Mouse (Mus musculus) heart, embryonic 13.5 days (tissue): Measurements from ENCODE around the gene Parp9. TPM values are rescaled to one million over a fixed set of nuclear protein-coding genes. Genes with fewer than 3 reads are reported as not detected.
"Not testable (repeated sequence)": the region's sequence is repeated elsewhere in the genome, so short reads cannot be mapped to it uniquely, and the experiment has no call there.

Source experiments
- ATAC-seq: fragments of 200-750 bp; cut with Nextera tagmentation; 2 replicates; pipeline ENCODE4 v1.8.0; 2017; ENCODE audit warnings: moderate TSS enrichment; ENCODE audit not compliant: insufficient number of reproducible peaks, low FRiP score, low TSS enrichment; ENCODE audit errors: extremely low read depth
- H3K27ac ChIP-seq: fragments of 300-500 bp; sonication (generic); replicated peaks from 2 replicates; pipeline ENCODE4 v1.5.1; 2015; ENCODE audit warnings: moderate library complexity, mild to moderate bottlenecking, inconsistent platforms
- H3K27me3 ChIP-seq: fragments of 300-500 bp; sonication (generic); replicated peaks from 2 replicates; pipeline ENCODE4 v1.6.1; 2015; ENCODE audit warnings: mild to moderate bottlenecking, inconsistent platforms
- H3K36me3 ChIP-seq: fragments of 300-500 bp; sonication (generic); 2 replicates; pipeline ENCODE4 v1.6.1; 2015; ENCODE audit warnings: mild to moderate bottlenecking, inconsistent platforms
- H3K4me1 ChIP-seq: fragments of 300-500 bp; sonication (generic); 2 replicates; pipeline ENCODE4 v1.6.1; 2015; ENCODE audit warnings: inconsistent platforms
- H3K4me2 ChIP-seq: fragments of 300-500 bp; sonication (generic); 2 replicates; pipeline ENCODE4 v1.6.1; 2015; ENCODE audit warnings: inconsistent platforms, mild to moderate bottlenecking, moderate library complexity
- H3K4me3 ChIP-seq: fragments of 300-500 bp; sonication (generic); 2 replicates; pipeline ENCODE4 v1.5.1; 2015; ENCODE audit warnings: moderate library complexity, mild to moderate bottlenecking, inconsistent platforms
- H3K9ac ChIP-seq: fragments of 300-500 bp; sonication (generic); 2 replicates; pipeline ENCODE4 v1.6.1; 2015; ENCODE audit warnings: inconsistent platforms, mild to moderate bottlenecking, moderate library complexity
- H3K9me3 ChIP-seq: fragments of 300-500 bp; sonication (generic); 2 replicates; pipeline ENCODE4 v1.6.1; 2016; ENCODE audit warnings: inconsistent platforms
- WGBS: fragments of 180-500 bp; shearing (Covaris S2); methylation state at CpG from one replicate; pipeline ENCODE4 v1.1.7; 2015; ENCODE audit warnings: mixed read lengths; 5-methylcytosine and 5-hydroxymethylcytosine counted together
- polyA plus RNA-seq: library from polyadenylated mRNA; unstranded; fragments of >200 nt; fragmentation: Nextera tagmentation; extraction: Ambion mirVana; gene quantifications from 2 replicates; pipeline ENCODE4 v1.2.1, GENCODE M21; 2015

Parp9 gene
- polyA plus RNA-seq, 1 experiment from 2014 or later = 6.9 TPM

- no peaks in the 10 kb centered on the region for H3K4me1 ChIP-seq
- WGBS = 30% methylated on average over 2 of the region's 2 CpGs
- H3K4me3 ChIP-seq = no peak overlapping the region
- H3K27me3 ChIP-seq = no peaks in the 10 kb centered on the region
- no peaks in the 10 kb centered on the region for H3K9me3 ChIP-seq
- peaks cover 26% of the 10 kb centered on the region; the same call in 1 of the 2 replicates for H3K36me3 ChIP-seq
- no peak overlapping the region for H3K27ac ChIP-seq
- no peak overlapping the region for H3K9ac ChIP-seq
- no peak overlapping the region for H3K4me2 ChIP-seq
- ATAC-seq = no peak
These were observed 29.9 kb downstream of the Parp9 start for GRCm38 (mm10) chr16:35968149-35968548.

- Histone ChIP-seq H3K36me3 (peaks cover 13% of the 10 kb centered on the region; the same call in 1 of the 2 replicates), H3K9ac (no peak overlapping the region), H3K27me3 (no peaks in the 10 kb centered on the region), H3K4me3 (no peak overlapping the region), H3K27ac (no peak overlapping the region), H3K4me2 (no peak overlapping the region), H3K4me1 (no peaks in the 10 kb centered on the region), H3K9me3 (no peaks in the 10 kb centered on the region)
- 53% methylated on average over 1 of the region's 1 CpGs for WGBS
- no peak for ATAC-seq
These were observed 35.8 kb downstream of the Parp9 start for GRCm38 (mm10) chr16:35974021-35974420.

- not testable (repeated sequence) for ATAC-seq, H3K4me3 ChIP-seq, H3K36me3 ChIP-seq, H3K9me3 ChIP-seq, H3K4me2 ChIP-seq, H3K27me3 ChIP-seq, H3K4me1 ChIP-seq, H3K27ac ChIP-seq, H3K9ac ChIP-seq
- WGBS = 75% methylated on average over 1 of the region's 1 CpGs
These were observed 40.2 kb downstream of the Parp9 start, which contains the start of gene Kpna1 for GRCm38 (mm10) chr16:35978450-35978849. Kpna1 (plus strand) TSS chr16:35978750.

GRCm38 (mm10) chr16:35981363-35981821, 43.1 kb downstream of the Parp9 start:
- peak; percentile 89 for ATAC-seq
- Histone ChIP-seq H3K4me3 (0 out of 2 replicates have a peak overlapping the region, but pooled peaks have one; percentile 0), H3K36me3 (no peaks in the 10 kb centered on the region), H3K9ac (no peak overlapping the region), H3K9me3 (0 out of 2 replicates have a peak, but pooled peaks cover 3% of the 10 kb centered on the region), H3K27ac (no peak overlapping the region), H3K4me1 (peaks cover 26% of the 10 kb centered on the region), H3K27me3 (no peaks in the 10 kb centered on the region), H3K4me2 (peak overlapping the region; percentile 84)
- 37% methylated on average over 19 of the region's 19 CpGs for WGBS

- H3K4me3 ChIP-seq = peak overlapping the region; percentile 83
These were observed 44.2 kb downstream of the Parp9 start for GRCm38 (mm10) chr16:35982506-35982901.

GRCm38 (mm10) chr16:35982902-35983516, 44.7 kb downstream of the Parp9 start:
- ATAC-seq = peak; percentile 82
- Histone ChIP-seq H3K4me2 (peak overlapping the region; percentile 84), H3K27ac (peak overlapping the region; percentile 100), H3K9me3 (0 out of 2 replicates have a peak, but pooled peaks cover 3% of the 10 kb centered on the region), H3K36me3 (no peaks in the 10 kb centered on the region), H3K9ac (peak overlapping the region; percentile 94), H3K27me3 (no peaks in the 10 kb centered on the region), H3K4me1 (peaks cover 33% of the 10 kb centered on the region), H3K4me3 (peak overlapping the region; percentile 83)
- under 1% methylated on average over 54 of the region's 54 CpGs for WGBS

More at GRCm38 (mm10) chr16:35982506-35982901, 44.2 kb downstream of the Parp9 start:
- no peaks in the 10 kb centered on the region for H3K27me3 ChIP-seq
- H3K27ac ChIP-seq = peak overlapping the region; percentile 100
- no peak for ATAC-seq
- WGBS = 3% methylated on average over 15 of the region's 15 CpGs
- peak overlapping the region; percentile 84 for H3K4me2 ChIP-seq
- H3K36me3 ChIP-seq = no peaks in the 10 kb centered on the region
- 0 out of 2 replicates have a peak, but pooled peaks cover 3% of the 10 kb centered on the region for H3K9me3 ChIP-seq
- peaks cover 30% of the 10 kb centered on the region for H3K4me1 ChIP-seq
- H3K9ac ChIP-seq = peak overlapping the region; percentile 94

- WGBS = under 1% methylated on average over 48 of the region's 86 CpGs
- H3K9ac ChIP-seq = peak overlapping the region; percentile 94
- H3K9me3 ChIP-seq = 0 out of 2 replicates have a peak, but pooled peaks cover 3% of the 10 kb centered on the region
- peak overlapping the region; percentile 84 for H3K4me2 ChIP-seq
- no peaks in the 10 kb centered on the region for H3K36me3 ChIP-seq
- H3K27ac ChIP-seq = peak overlapping the region; percentile 100
- peak overlapping the region; percentile 83 for H3K4me3 ChIP-seq
- H3K4me1 ChIP-seq = peaks cover 33% of the 10 kb centered on the region
- H3K27me3 ChIP-seq = no peaks in the 10 kb centered on the region
- peak; percentile 73 for ATAC-seq
These were observed 45.3 kb downstream of the Parp9 start for GRCm38 (mm10) chr16:35983517-35984101.

- Histone ChIP-seq H3K27ac (peak overlapping the region; percentile 100), H3K9ac (peak overlapping the region; percentile 94), H3K4me3 (peak overlapping the region; percentile 83), H3K9me3 (0 out of 2 replicates have a peak, but pooled peaks cover 3% of the 10 kb centered on the region), H3K4me1 (peaks cover 33% of the 10 kb centered on the region), H3K4me2 (peak overlapping the region; percentile 84), H3K36me3 (0 out of 2 replicates have a peak, but pooled peaks cover 1% of the 10 kb centered on the region), H3K27me3 (no peaks in the 10 kb centered on the region)
- ATAC-seq = no peak
- WGBS = 42% methylated on average over 3 of the region's 3 CpGs
These were observed 46.2 kb downstream of the Parp9 start for GRCm38 (mm10) chr16:35984471-35984870.

- 70% methylated on average over 1 of the region's 1 CpGs for WGBS
These were observed 49.7 kb downstream of the Parp9 start for GRCm38 (mm10) chr16:35987930-35988329.

GRCm38 (mm10) chr16:35992391-35992790, 54.1 kb downstream of the Parp9 start:
- H3K9me3 ChIP-seq = no peaks in the 10 kb centered on the region
- no peak overlapping the region for H3K27ac ChIP-seq
- 90% methylated on average over 1 of the region's 1 CpGs for WGBS
- H3K9ac ChIP-seq = no peak overlapping the region
- ATAC-seq = no peak
- H3K4me2 ChIP-seq = no peak overlapping the region
- no peaks in the 10 kb centered on the region for H3K27me3 ChIP-seq
- no peak overlapping the region for H3K4me3 ChIP-seq
- peaks cover 3% of the 10 kb centered on the region; the same call in 1 of the 2 replicates for H3K4me1 ChIP-seq
- H3K36me3 ChIP-seq = 0 out of 2 replicates have a peak, but pooled peaks cover 3% of the 10 kb centered on the region

More at GRCm38 (mm10) chr16:35987930-35988329, 49.7 kb downstream of the Parp9 start:
- Histone ChIP-seq H3K9ac (no peak overlapping the region), H3K27ac (no peak overlapping the region), H3K4me1 (peaks cover 27% of the 10 kb centered on the region), H3K27me3 (no peaks in the 10 kb centered on the region), H3K4me2 (no peak overlapping the region), H3K9me3 (no peaks in the 10 kb centered on the region), H3K36me3 (0 out of 2 replicates have a peak, but pooled peaks cover 3% of the 10 kb centered on the region), H3K4me3 (no peak overlapping the region)
- no peak for ATAC-seq

GRCm38 (mm10) chr16:35993316-35993715, 55.0 kb downstream of the Parp9 start:
- no peak for ATAC-seq
- WGBS = 94% methylated on average over 3 of the region's 3 CpGs

More at GRCm38 (mm10) chr16:35993316-35993715, 55.0 kb downstream of the Parp9 start:
- H3K4me3 ChIP-seq = no peak overlapping the region
- H3K4me2 ChIP-seq = no peak overlapping the region
- no peaks in the 10 kb centered on the region for H3K27me3 ChIP-seq
- H3K36me3 ChIP-seq = 0 out of 2 replicates have a peak, but pooled peaks cover 3% of the 10 kb centered on the region
- H3K27ac ChIP-seq = no peak overlapping the region
- H3K9ac ChIP-seq = no peak overlapping the region
- no peaks in the 10 kb centered on the region for H3K9me3 ChIP-seq
- H3K4me1 ChIP-seq = no peaks in the 10 kb centered on the region; the same call in 1 of the 2 replicates
